Mouse (Mus musculus): ENCODE measurements around the gene Ryr1. TPM values are rescaled to one million over a fixed set of nuclear protein-coding genes. Genes with fewer than 3 reads are reported as not detected.

Gene Ryr1
- total and polyA plus RNA-seq, 2 experiments from 2014 or later = 0.04 to 0.15 TPM

DNA sequence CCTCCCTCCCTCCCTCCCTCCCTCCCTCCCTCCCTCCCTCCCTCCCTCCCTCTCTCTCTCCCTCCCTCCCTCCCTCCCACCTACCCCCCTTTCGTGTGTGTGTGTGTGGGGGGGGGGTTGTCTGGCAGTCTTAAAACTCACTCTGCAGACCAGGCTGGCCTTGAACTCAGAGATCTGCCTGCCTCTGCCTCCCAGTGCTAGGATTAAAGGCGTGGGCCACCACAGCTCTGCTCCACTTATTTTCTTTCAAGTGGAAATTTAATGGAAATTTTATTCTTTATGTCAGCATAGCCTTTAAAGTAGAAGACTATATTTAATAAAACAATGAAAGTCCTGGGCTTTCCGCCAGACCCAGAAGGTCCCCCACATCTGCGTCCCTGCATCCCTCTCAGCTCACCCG is 158.8 kb downstream of the Ryr1 start:
- Histone ChIP-seq H3K4me2 (ENCODE audit: low read depth, low read length) (no peak overlapping the region), H3K9me3 (replicated peaks; ENCODE audit: control insufficient read depth, low read length) (no peaks in the 10 kb centered on the region), H3K4me1 (ENCODE audit: control insufficient read depth, insufficient read depth) (peaks cover 4% of the 10 kb centered on the region), H3K27ac (ENCODE audit: low read depth) (peak overlapping the region; percentile 8; the same call in 1 of the 2 replicates), H3K27me3 (ENCODE audit: control insufficient read depth, insufficient read depth, low read length) (no peaks in the 10 kb centered on the region), H3K9ac (replicated peaks; ENCODE audit: low read depth, low read length) (no peak overlapping the region), H3K36me3 (replicated peaks; ENCODE audit: control insufficient read depth, insufficient read depth, low read length) (peaks cover 8% of the 10 kb centered on the region; the same call in 1 of the 2 replicates), H3K4me3 (ENCODE audit: low read depth, low read length) (no peak overlapping the region)
- ATAC-seq (ENCODE audit: insufficient read depth, low read depth) = no peak
- 81% methylated on average over 4 of the region's 5 CpGs for WGBS
- DNase-seq (ENCODE audit: low spot score) = no peak
- no peak for TF ChIP-seq CTCF (IDR thresholded peaks at IDR 0.05; ENCODE audit: low read depth)
- no peak for TF ChIP-seq EP300 (IDR thresholded peaks at IDR 0.05; ENCODE audit: low read depth)

DNA sequence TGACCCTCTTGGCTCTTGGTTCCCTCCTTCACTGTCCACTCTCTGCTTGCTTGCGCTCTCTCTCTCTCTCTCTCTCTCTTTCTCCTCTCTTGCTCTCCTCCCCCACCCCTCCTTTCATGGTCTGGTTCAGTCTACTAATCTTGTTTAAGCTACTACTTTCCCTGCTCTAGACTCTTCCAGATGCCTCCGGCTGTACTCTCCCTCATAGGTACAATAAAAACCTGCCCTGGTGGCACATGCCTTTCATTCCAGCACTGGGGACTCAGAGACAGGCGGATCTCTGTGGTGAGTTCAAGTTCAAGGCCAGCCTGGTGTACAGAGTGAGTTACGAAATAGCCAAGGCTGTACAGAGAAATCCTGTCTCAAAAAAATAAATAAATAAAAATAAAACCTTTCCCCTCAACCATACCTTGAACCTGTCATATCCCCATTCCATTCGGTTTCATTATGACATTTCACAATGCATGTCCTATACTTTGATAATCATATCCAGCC is 159.6 kb downstream of the Ryr1 start:
- no peak for DNase-seq (ENCODE audit: low spot score)
- Histone ChIP-seq H3K4me3 (ENCODE audit: low read depth, low read length) (no peak overlapping the region), H3K27me3 (ENCODE audit: control insufficient read depth, insufficient read depth, low read length) (no peaks in the 10 kb centered on the region), H3K4me1 (ENCODE audit: control insufficient read depth, insufficient read depth) (peaks cover 4% of the 10 kb centered on the region), H3K9me3 (replicated peaks; ENCODE audit: control insufficient read depth, low read length) (no peaks in the 10 kb centered on the region), H3K9ac (replicated peaks; ENCODE audit: low read depth, low read length) (no peak overlapping the region), H3K4me2 (ENCODE audit: low read depth, low read length) (no peak overlapping the region), H3K36me3 (replicated peaks; ENCODE audit: control insufficient read depth, insufficient read depth, low read length) (peaks cover 4% of the 10 kb centered on the region; the same call in 1 of the 2 replicates), H3K27ac (ENCODE audit: low read depth) (no peak overlapping the region)
- 76% methylated on average over 5 of the region's 5 CpGs for WGBS
- TF ChIP-seq CTCF (IDR thresholded peaks at IDR 0.05; ENCODE audit: low read depth) (no peak), EP300 (IDR thresholded peaks at IDR 0.05; ENCODE audit: low read depth) (no peak)
- ATAC-seq (ENCODE audit: insufficient read depth, low read depth) = no peak

DNA sequence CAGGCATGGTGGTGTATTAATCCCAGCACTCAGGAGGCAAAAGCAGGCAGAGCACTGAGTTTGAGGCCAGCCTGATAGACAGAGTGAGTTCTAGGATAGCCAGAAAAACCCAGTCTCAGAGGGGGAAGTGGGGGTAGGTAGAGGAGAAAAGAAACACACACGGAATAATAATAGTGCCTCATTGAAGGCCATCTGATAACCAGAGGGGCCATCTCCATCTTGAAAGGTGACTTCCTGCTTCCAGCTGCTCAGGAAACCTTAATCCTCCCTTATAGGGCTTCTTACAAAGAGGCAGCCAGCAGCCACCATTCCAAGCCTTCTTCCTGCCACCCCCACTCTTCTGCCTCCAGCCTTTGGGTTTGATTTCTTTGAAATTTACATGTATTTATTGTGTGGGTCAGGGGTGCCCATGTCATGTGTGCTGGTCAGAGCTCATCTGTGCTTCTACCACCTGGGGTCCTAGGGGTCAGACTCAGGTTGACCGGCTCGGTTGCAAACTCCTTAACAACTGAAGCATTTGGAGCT is 161.5 kb downstream of the Ryr1 start:
- TF ChIP-seq CTCF (IDR thresholded peaks at IDR 0.05; ENCODE audit: low read depth) (no peak), EP300 (IDR thresholded peaks at IDR 0.05; ENCODE audit: low read depth) (no peak)
- 77% methylated on average over 3 of the region's 3 CpGs for WGBS
- Histone ChIP-seq H3K4me3 (ENCODE audit: low read depth, low read length) (no peak overlapping the region), H3K4me2 (ENCODE audit: low read depth, low read length) (no peak overlapping the region), H3K4me1 (ENCODE audit: control insufficient read depth, insufficient read depth) (peaks cover 21% of the 10 kb centered on the region), H3K27ac (ENCODE audit: low read depth) (0 out of 2 replicates have a peak overlapping the region, but pooled peaks have one; percentile 0), H3K27me3 (ENCODE audit: control insufficient read depth, insufficient read depth, low read length) (no peaks in the 10 kb centered on the region), H3K9me3 (replicated peaks; ENCODE audit: control insufficient read depth, low read length) (no peaks in the 10 kb centered on the region), H3K9ac (replicated peaks; ENCODE audit: low read depth, low read length) (no peak overlapping the region), H3K36me3 (replicated peaks; ENCODE audit: control insufficient read depth, insufficient read depth, low read length) (no peaks in the 10 kb centered on the region)
- ATAC-seq (ENCODE audit: insufficient read depth, low read depth) (no peak), DNase-seq (ENCODE audit: low spot score) (no peak)

- Histone ChIP-seq H3K4me3 (ENCODE audit: low read depth, low read length) (peak within 1 kb of the TSS; percentile 89), H3K27me3 (ENCODE audit: control insufficient read depth, insufficient read depth, low read length) (no peaks in the 10 kb centered on the region), H3K36me3 (replicated peaks; ENCODE audit: control insufficient read depth, insufficient read depth, low read length) (no peaks in the 10 kb centered on the region), H3K9me3 (replicated peaks; ENCODE audit: control insufficient read depth, low read length) (no peaks in the 10 kb centered on the region), H3K4me2 (ENCODE audit: low read depth, low read length) (peak within 1 kb of the TSS; percentile 94), H3K4me1 (ENCODE audit: control insufficient read depth, insufficient read depth) (peaks cover 35% of the 10 kb centered on the region), H3K9ac (replicated peaks; ENCODE audit: low read depth, low read length) (peak within 1 kb of the TSS; percentile 93), H3K27ac (ENCODE audit: low read depth) (peak within 1 kb of the TSS; percentile 89)
- TF ChIP-seq EP300 (IDR thresholded peaks at IDR 0.05; ENCODE audit: low read depth) = no peak
- TF ChIP-seq CTCF (IDR thresholded peaks at IDR 0.05; ENCODE audit: low read depth) = no peak
- DNase-seq (ENCODE audit: low spot score) (peak; percentile 97), ATAC-seq (ENCODE audit: insufficient read depth, low read depth) (peak; percentile 91)
- WGBS = under 1% methylated on average over 72 of the region's 76 CpGs
Observed at GRCm38 (mm10) chr7:28961927-28962670, 162.9 kb downstream of the Ryr1 start, which contains the start of gene Actn4. TSS of gene Actn4 (minus strand) at chr7:28962340.

GRCm38 (mm10) chr7:28961584-28961926 is 163.4 kb downstream of the Ryr1 start:
- DNase-seq (ENCODE audit: low spot score) (no peak), ATAC-seq (ENCODE audit: insufficient read depth, low read depth) (no peak)
- TF ChIP-seq EP300 (IDR thresholded peaks at IDR 0.05; ENCODE audit: low read depth) (no peak), CTCF (IDR thresholded peaks at IDR 0.05; ENCODE audit: low read depth) (no peak)
- H3K27me3 ChIP-seq (ENCODE audit: control insufficient read depth, insufficient read depth, low read length) = no peaks in the 10 kb centered on the region
- H3K9ac ChIP-seq (replicated peaks; ENCODE audit: low read depth, low read length) = peak overlapping the region; percentile 93
- peak overlapping the region; percentile 94 for H3K4me2 ChIP-seq (ENCODE audit: low read depth, low read length)
- H3K9me3 ChIP-seq (replicated peaks; ENCODE audit: control insufficient read depth, low read length) = no peaks in the 10 kb centered on the region
- H3K4me3 ChIP-seq (ENCODE audit: low read depth, low read length) = peak overlapping the region; percentile 89
- peaks cover 40% of the 10 kb centered on the region for H3K4me1 ChIP-seq (ENCODE audit: control insufficient read depth, insufficient read depth)
- H3K27ac ChIP-seq (ENCODE audit: low read depth) = peak overlapping the region; percentile 89
- no peaks in the 10 kb centered on the region for H3K36me3 ChIP-seq (replicated peaks; ENCODE audit: control insufficient read depth, insufficient read depth, low read length)
- WGBS = under 1% methylated on average over 7 of the region's 7 CpGs
